Mouse (Mus musculus) ZHBTc4 (cell line): ENCODE results near the gene Hnrnpll.

Source experiments
- DNase-seq: peaks from one replicate; pipeline ENCODE4 v3.0.0-alpha.2; 2011; ENCODE audit warnings: low read depth, low spot score

Hnrnpll gene

DNA sequence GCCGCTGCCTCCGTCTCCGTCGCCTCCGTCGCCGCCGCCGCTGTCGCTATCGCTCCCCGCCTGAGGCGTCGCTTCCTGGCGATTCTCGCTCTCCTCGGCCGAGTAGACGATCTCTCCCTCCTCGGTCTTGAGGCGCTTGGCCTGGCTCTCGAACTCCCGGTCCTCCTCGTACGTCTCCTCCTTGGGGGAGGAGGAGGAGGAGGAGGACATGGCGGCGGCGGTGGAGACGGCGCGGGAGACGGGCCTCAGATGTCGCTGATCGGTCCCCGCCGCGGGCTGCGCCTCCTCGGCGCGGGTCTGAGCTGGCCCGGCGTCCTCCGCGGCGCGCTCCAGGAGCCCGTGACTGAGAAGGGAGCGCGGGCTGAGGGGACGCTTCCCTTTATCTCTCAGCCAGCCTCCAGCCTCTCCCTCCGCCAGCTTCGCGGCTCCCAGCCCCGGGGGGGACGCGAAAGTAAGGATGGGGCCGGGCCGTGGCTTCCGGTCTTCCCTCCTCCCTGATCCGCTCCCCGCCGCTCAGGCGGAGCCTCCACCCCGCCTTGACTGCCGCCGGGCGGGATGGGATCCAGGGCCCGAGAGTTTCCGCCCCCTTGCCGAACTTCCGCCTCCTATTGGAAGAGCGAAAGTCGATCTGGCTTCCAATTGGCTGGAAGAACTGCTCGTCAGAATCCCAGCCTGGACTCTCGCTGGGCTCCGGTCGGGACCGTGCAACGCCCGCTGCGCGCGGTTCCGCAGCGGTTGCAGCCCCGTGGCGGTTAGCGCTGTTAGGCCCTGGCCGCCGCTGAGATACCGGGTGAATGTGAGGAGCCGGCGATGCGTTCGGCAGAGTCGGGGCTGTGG, at the start of gene Hnrnpll:
Hnrnpll (minus strand) TSS at position 552 of the 837 bp plus-strand sequence.
- peak; percentile 93 for DNase-seq

- no peak for DNase-seq
These were observed 43.3 kb upstream of the Hnrnpll start for GRCm38 (mm10) chr17:80105348-80105978.

- DNase-seq: no peak
These were observed 37.7 kb upstream of the Hnrnpll start for GRCm38 (mm10) chr17:80099823-80100222.

GRCm38 (mm10) chr17:80097221-80097620, 35.1 kb upstream of the Hnrnpll start:
- no peak for DNase-seq

DNA sequence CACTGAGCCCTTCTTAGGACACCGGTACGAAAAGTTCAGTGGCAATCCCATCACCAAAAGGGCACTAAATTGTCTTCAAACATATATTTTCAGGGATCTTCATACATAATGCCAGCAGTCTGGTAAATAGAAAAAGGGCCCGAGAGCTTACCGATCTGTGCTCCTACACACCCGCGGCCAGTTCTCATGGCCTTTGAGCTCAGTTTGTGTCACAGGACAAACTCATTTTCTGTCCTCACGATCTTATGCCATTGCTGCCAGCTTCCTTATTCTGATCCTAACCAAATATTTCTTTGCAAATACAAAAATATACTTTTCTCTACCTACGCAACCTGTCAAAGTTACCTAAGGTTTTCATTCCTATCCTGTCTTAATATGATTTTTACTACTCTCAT, 34.6 kb upstream of the Hnrnpll start:
- no peak for DNase-seq

DNA sequence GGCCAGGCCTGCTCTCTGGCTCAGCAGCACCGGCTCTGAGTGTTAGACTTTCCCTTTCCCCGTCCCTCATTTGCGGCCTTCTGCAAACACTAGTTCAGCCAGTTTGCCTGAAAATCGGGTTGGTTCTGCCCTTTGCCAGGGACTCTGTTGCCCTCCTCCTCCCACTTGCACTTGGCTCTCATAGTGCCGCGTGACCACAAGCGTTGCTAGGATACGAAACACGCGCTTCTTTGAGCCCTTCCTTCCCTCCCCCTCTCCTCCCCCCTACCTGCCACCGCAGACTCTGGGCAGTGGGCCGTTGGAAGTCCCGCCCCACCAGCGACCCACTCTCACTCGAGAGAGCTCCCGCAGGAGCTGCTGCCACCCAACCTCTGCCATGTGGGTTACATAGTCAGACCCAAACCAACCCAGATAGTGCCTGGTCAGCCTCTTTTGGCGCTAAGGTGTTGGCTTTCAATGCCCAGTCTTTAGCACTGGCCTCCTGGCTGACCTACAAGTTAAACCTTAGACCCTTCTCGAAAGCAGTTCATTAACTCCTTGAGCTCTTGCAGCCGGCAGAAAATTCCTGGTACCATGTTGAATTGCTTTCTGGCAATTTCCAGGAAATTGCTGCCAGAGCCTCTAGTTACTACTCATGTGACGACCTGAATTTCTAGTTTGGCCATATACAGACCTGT, 34.0 kb upstream of the Hnrnpll start:
- peak; percentile 71 for DNase-seq

GRCm38 (mm10) chr17:80095254-80095899, 33.2 kb upstream of the Hnrnpll start:
- no peak for DNase-seq

- DNase-seq: peak; percentile 5
These were observed 29.9 kb upstream of the Hnrnpll start for GRCm38 (mm10) chr17:80091879-80092549.

GRCm38 (mm10) chr17:80090551-80090950, 28.4 kb upstream of the Hnrnpll start:
- DNase-seq: no peak

DNA sequence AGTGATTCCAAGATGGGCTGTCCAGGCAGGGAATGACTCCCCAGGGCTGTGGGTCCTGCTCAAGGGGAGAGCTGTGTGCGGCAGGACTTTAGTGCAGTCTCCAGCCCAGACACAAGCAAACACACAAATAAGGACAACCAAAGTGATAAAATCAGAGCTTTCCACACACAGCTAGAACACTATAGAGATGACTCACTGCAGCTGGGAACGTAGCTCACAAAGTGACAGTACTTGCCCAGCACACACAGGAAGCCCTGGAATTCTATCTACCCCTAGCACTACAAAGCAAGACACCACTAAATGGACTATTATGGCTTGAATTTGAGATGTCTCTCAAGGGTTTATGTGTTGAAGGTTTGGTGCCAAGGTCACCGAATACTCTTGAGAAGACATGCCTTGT, 26.0 kb upstream of the Hnrnpll start:
- DNase-seq: no peak

GRCm38 (mm10) chr17:80086591-80086990, 24.5 kb upstream of the Hnrnpll start:
- DNase-seq: no peak

GRCm38 (mm10) chr17:80084424-80084823, 22.3 kb upstream of the Hnrnpll start:
- DNase-seq: no peak

DNA sequence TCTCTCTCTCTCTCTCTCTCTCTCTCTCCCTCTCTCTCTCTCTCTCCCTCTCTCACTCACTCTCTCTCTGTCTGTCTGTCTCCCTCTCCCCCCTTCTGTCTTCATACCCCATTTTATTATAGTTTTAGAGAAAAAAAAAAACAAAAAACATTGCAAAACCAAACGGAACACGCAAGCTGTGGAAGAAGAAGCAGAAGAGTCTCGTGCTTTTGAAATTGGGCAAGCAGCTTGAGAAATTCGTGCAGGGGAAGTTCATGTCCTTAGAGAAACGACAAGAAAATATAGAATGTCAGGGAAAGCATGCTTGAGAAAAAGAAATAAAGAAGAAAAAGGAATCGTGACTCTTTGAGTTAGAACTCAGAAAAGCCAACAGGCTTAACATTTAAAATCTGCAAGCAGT, 21.1 kb upstream of the Hnrnpll start:
- DNase-seq: no peak

- no peak for DNase-seq
These were observed 16.6 kb upstream of the Hnrnpll start for GRCm38 (mm10) chr17:80078726-80079125.

- no peak for DNase-seq
These were observed 5.1 kb upstream of the Hnrnpll start for GRCm38 (mm10) chr17:80067257-80067656.

DNA sequence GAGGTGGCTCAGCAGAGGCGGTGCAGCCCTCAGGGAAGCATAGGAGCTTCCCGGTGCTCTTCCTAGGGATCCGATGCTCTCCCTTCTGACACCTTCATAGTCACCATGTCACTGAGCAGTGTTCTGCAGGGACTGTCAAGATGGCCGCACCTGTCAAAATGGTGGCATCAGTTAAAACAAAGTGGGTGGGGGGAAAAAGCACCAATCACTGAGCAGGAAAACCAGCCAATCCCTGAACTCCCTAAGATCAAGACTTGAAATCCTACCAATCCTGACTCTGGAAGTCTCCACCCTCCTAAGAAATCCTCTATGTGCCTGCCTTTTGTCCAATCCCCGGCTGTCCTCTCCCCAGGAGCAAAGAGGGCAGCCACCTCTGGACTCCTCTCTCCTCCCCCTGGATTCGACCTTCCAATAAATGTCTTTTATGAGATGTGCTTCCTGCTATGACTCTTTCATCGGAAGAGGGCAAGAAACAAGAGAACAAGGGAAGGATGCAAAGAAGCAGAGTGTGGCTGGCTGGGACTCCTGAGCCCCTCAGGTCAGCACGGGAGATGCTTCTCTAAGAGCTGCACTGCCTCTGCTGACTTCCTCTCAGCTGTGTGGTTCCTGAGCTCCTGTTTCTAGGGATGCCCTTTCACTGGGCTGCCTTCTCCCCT, 1.8 kb upstream of the Hnrnpll start:
- peak; percentile 84 for DNase-seq

DNA sequence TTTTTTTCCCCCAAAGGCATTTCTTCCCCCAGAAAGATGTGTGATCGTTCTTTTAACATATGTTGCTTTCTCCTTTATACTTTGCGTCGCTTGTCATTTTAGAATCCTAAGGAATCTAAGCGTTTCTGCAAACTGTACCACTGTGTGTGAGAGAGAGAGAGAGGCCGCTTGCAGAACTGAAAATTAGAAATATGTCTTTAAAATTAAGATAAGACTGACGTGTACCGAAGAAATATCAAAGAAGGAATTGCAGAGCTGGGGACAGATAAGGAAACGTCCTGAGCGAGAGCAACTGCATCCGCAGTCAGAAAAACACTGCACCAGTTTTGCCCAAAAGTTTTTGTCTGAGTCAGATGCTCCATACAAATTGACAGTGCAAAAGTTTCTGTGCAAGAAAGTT, 1.3 kb upstream of the Hnrnpll start:
- DNase-seq: no peak

GRCm38 (mm10) chr17:80062620-80063010, 481 bp upstream of the Hnrnpll start:
- DNase-seq: no peak

DNA sequence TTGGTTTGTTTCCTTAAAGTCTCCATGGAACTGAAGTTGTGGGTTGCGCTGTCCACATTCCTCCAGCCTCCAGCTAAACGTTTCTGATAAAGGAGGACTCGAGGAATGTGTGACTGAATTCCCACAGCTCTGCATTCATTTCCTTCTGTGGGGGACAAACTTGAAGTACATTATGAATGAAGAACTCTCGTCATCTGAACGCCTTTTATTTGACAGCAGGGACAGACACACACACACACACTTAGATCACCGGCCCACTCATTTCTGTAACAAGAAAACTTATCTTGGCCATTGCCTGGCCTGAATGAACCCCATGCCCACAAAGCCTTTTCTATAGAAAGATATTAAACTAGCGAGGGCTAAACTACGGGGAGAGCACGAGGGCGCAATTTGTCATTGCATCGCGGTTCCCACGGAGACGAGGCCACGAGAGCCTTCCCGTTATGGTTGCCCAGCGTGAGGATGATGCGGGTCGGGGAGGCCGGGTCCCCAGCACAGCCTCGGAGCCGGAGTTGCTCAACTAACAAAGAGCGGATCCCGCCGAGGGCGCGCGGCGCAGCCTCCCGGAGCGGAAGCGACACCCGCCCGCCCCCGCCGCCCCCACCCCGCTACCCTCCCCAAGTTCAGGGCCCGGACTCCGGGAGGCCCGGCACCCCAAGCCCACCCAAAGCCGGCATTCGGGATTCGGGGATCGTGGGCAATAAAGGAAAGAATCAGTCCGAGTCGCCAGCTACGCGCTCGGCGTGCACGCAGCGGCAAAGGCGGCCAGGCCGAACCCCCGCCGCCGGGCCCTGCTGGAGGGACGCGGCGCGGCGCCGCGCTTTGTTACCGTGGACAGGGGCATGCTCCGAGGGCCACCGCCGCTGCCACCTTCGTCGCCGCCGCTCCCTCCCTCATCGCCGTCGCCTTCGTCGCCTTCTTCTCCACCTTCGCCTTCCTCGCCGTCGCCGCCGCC, 1.0 kb downstream of the Hnrnpll start:
- peak; percentile 44 for DNase-seq

GRCm38 (mm10) chr17:80060151-80060550, 2.0 kb downstream of the Hnrnpll start:
- no peak for DNase-seq
